Mouse (Mus musculus) frontal cortex, postnatal 25 days (tissue): ENCODE measurements around the gene Agfg1.
"Not testable (repeated sequence)": the region's sequence is repeated elsewhere in the genome, so short reads cannot be mapped to it uniquely, and the experiment has no call there.

Source experiments
- DNase-seq, 2 experiments: peaks; one replicate each; pipeline ENCODE4 v3.0.0; 2022; ENCODE audit warnings: low spot score in 2 of 2

The Agfg1 gene

DNA sequence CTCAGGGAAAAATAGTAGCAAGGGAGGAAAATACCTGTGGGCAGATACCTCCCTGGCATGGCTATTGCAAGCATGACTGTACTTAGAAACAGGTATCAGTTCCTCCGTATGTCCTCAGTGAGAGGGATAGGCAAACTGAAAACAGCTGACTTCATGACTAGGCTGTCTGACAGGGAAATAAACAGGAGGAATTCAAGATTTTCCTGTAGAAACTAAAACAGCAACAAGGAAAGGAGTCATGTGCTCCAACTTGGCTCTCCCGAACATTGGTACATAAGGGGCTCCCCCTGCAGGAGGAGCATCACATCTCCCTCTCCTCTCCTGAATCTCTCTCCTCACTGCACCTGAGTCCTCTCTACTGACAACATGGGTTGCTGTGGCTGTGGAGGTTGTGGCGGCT lies 73.7 kb downstream of the Agfg1 start, which contains the start of gene A030005L19Rik:
Gene A030005L19Rik (plus strand): TSS at position 301 of the 400 bp plus-strand sequence.
- no peak for DNase-seq

DNA sequence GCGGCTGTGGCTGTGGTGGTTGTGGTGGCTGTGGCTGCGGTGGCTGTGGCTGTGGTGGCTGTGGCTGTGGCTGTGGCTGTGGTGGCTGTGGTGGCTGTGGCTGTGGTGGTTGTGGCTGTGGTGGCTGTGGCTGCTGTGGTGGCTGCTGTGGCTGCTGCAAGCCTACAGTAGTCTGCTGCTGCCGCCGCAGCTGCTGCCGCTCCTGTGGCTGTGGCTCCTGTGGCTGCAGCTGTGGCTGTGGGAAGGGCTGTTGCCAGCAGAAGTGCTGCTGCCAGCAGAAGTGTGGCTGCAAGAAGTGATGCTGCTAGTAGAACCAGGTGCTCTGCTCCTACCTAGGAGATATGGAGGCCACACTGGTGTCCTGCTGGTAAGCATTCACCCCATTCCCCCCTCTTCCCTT lies 74.2 kb downstream of the Agfg1 start:
- not testable (repeated sequence) for DNase-seq

DNA sequence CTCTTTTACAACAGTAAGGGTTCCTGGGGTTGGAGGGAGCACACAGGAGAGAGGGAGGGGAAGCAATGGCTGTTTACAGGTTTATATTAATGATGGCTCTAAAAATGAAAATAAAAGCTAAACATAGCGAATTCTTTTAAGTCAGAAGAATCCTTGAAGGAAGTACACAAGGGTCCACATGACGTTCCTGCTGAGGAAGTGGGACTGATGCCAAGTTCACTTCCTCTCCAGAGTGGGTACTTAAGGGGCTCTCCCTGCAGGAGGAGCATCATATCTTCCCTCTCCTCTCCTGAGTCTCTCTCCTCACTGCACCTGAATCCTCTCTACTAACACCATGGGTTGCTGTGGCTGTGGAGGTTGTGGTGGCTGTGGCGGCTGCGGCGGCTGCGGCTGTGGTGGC lies 85.4 kb downstream of the Agfg1 start, which contains the start of gene A030014E15Rik:
Gene A030014E15Rik (plus strand): TSS at position 268 of the 400 bp plus-strand sequence.
- DNase-seq: no peak

DNA sequence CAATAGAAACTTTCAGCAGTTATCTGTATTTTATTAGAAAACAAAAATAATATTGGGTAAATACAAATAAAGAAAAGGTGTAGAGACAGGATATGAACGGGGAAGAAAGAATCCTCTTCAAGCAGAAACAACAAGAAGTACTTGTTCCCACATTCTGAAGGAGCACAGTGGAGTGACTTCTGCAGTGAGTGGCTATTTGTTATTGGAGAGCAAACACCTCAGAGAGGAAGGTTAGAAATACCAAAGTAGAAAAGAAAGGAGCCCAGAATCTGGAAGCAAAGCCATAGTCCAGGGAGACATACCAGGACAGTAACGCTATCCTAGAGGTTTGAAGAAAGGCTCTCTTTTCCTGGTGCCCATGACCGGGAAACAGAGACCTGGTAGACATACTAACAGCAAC lies 91.3 kb downstream of the Agfg1 start:
- not testable (repeated sequence) for DNase-seq

DNA sequence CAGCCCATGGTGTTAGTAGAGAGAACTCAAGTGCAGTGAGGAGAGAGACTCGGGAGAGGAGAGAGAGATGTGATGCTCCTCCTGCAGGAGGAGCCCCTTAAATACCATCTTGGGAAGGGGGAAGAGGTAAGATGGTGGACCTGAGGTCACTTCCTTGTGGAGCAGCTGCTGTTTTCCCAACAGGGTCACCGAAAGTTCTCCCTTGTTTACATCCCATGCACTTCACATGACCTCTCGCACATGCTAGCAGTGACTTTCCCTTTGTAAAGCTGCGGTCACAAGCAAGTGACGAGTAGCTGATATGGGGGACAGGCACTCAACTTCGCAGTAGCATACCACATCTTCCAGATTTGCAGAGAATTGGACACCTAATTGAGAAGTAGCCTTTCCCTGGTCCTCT lies 92.0 kb downstream of the Agfg1 start, which contains the start of gene Gm6217:
Gene Gm6217 (minus strand): TSS at position 74 of the 400 bp plus-strand sequence.
- DNase-seq: not testable (repeated sequence)

DNA sequence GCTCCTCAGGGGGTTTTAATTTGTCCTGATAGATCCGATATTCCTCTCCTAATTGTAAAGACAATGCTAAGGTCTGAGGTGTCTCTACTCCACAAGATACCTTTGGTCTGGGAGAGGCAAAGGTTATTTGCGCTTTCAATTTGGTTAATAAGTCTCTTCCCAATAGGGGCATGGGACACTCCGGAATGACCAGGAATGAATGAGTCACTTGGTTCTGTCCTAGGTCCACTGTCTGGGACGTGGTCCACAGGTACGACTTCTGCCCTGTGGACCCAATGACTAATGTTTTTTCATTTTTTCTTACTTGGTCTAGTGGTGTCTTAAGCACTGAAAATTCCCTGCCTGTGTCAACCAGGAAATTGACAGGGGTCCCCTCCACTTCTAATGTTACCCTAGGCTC lies 99.4 kb downstream of the Agfg1 start:
- DNase-seq: no peak

DNA sequence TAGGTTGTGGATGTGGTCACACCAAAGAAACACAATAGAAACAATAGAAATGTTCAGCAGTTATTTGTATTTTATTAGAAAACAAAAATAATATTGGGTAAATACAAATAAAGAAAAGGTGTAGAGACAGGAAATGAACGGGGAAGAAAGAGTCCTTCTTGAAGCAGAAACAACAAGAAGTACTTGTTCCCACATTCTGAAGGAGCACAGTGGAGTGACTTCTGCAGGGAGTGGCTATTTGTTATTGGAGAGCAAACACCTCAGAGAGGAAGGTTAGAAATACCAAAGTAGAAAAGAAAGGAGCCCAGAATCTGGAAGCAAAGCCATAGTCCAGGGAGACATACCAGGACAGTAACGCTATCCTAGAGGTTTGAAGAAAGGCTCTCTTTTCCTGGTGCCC lies 103.2 kb downstream of the Agfg1 start:
- not testable (repeated sequence) for DNase-seq

DNA sequence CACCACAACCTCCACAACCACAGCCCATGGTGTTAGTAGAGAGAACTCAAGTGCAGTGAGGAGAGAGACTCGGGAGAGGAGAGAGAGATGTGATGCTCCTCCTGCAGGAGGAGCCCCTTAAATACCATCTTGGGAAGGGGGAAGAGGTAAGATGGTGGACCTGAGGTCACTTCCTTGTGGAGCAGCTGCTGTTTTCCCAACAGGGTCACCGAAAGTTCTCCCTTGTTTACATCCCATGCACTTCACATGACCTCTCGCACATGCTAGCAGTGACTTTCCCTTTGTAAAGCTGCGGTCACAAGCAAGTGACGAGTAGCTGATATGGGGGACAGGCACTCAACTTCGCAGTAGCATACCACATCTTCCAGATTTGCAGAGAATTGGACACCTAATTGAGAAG lies 104.0 kb downstream of the Agfg1 start, which contains the start of gene A030003K21Rik:
Gene A030003K21Rik (minus strand): TSS at position 94 of the 400 bp plus-strand sequence.
- DNase-seq: not testable (repeated sequence)

DNA sequence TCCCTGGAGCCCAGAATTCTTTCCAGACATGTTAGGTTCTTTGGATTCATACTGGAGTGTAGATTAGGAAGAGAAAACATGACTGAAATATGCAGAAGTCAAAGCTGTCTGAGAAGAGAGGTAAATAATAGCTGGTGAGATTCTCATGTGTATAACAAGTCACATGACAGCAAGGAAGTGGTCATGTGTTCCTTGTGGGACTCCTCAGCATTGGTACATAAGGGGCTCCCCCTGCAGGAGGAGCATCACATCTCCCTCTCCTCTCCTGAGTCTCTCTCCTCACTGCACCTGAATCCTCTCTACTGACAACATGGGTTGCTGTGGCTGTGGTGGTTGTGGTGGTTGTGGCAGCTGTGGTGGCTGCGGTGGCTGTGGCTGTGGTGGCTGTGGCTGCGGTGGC lies 106.7 kb downstream of the Agfg1 start:
- DNase-seq: not testable (repeated sequence)

DNA sequence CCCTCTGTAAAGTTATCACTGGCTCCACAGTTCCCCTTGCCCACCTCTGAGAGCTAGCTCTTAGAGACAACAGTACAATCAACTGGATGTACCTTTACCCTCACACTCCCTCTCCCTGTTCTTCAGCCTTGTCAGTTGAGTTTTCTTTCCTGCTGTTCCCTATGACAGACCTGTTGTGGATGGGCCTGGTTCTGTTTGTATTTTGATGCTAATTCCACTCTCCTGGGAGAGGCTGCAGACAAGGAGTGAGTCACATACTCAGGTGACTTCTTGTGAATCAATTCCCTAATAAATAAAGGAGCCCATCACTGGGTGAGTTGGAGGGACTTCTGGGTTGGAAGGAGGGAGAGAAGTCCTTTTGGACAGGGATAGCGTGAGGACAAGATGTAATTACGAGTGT lies 109.3 kb downstream of the Agfg1 start:
- no peak for DNase-seq
